Comparison of ENCODE assay signal across 19 mouse cellular contexts in genomic region chr17:35131500-35132173, GRCm38 (mm10). TPM values are rescaled to one million over a fixed set of nuclear protein-coding genes. Genes with fewer than 3 reads are reported as not detected.
DNase-seq lines count a peak whose midpoint lies in the region; ATAC-seq and TF ChIP-seq lines count a peak whose summit lies in the region.
"Had no signal": no experiment of that assay in that cellular context is flagged by ENCODE, and none has a peak within 500 bp of the region (broad histone marks: within the 10 kb centered on the region; RNA-seq: fewer than 3 reads in every experiment).

Gene Apom (minus strand): TSS chr17:35132050.

- in situ Hi-C loops in ES-E14 (cut with MboI; ENCODE audit: low sequenced_read_pairs in 2 of 2, unreplicated experiment in 2 of 2): no loop called here

- 80% methylated on average over 15 of the region's 15 CpGs for WGBS in heart, embryonic 11.5 days (ENCODE audit: insufficient replicate concordance)
- WGBS in liver, embryonic 12.5 days (ENCODE audit: insufficient replicate concordance): 74% methylated on average over 15 of the region's 15 CpGs
- 89% methylated on average over 15 of the region's 15 CpGs for WGBS in thymus, adult 2 months

- H3K9ac ChIP-seq in heart, embryonic 11.5 days (ENCODE audit: low read depth, low read length): no peak within 1 kb of the TSS
- no peak within 1 kb of the TSS for H3K9ac ChIP-seq in ES-E14 (ENCODE audit: insufficient read depth, low read depth, low read length, poor library complexity, severe bottlenecking)
- peak within 1 kb of the TSS; percentile 9; the same call in 1 of the 2 replicates for H3K9ac ChIP-seq in liver, embryonic 12.5 days
- H3K9ac ChIP-seq: embryonic facial prominence, embryonic 12.5 days; forebrain, embryonic 12.5 days; heart, embryonic 12.5 days; hindbrain, embryonic 15.5 days; neural tube, embryonic 15.5 days had no signal

- no peak for TF ChIP-seq POLR2A in thymus, adult 2 months (IDR thresholded peaks at IDR 0.05; ENCODE audit: control insufficient read depth, extremely low read depth, insufficient read depth, low read length, poor library complexity)

- no peaks in the 10 kb centered on the region for H3K9me3 ChIP-seq in heart, embryonic 11.5 days (replicated peaks; ENCODE audit: control insufficient read depth, low read length)
- no peaks in the 10 kb centered on the region for H3K9me3 ChIP-seq in ES-E14 (ENCODE audit: control insufficient read depth, insufficient read depth, low read depth, low read length)
- no peaks in the 10 kb centered on the region for H3K9me3 ChIP-seq in liver, embryonic 12.5 days (replicated peaks)
- H3K9me3 ChIP-seq: embryonic facial prominence, embryonic 12.5 days; forebrain, embryonic 12.5 days; heart, embryonic 12.5 days; hindbrain, embryonic 15.5 days; neural tube, embryonic 15.5 days had no signal

- TF ChIP-seq CTCF in thymus, adult 2 months (IDR thresholded peaks at IDR 0.05; ENCODE audit: borderline replicate concordance, control insufficient read depth, extremely low read depth, insufficient read depth, low read length, poor library complexity): no peak

- no peak within 1 kb of the TSS for H3K27ac ChIP-seq in heart, embryonic 11.5 days (ENCODE audit: low read depth, low read length)
- H3K27ac ChIP-seq in ES-E14 (ENCODE audit: insufficient read depth, low read depth, low read length, poor library complexity, severe bottlenecking): no peak within 1 kb of the TSS
- H3K27ac ChIP-seq in liver, embryonic 12.5 days: peak within 1 kb of the TSS; percentile 74
- H3K27ac ChIP-seq in thymus, adult 2 months (ENCODE audit: control insufficient read depth, insufficient read depth, low read length): no peak within 1 kb of the TSS
- H3K27ac ChIP-seq: embryonic facial prominence, embryonic 12.5 days; forebrain, embryonic 12.5 days; hindbrain, embryonic 15.5 days; neural tube, embryonic 15.5 days had no signal

- no peak within 1 kb of the TSS for H3K4me2 ChIP-seq in heart, embryonic 11.5 days
- H3K4me2 ChIP-seq in liver, embryonic 12.5 days: peak within 1 kb of the TSS; percentile 47
- H3K4me2 ChIP-seq: embryonic facial prominence, embryonic 12.5 days; forebrain, embryonic 12.5 days; heart, embryonic 12.5 days; hindbrain, embryonic 15.5 days; neural tube, embryonic 15.5 days had no signal

- intact Hi-C loops in left cerebral cortex, postnatal 14 days (cut with DNase I): no loop called here

- no peaks in the 10 kb centered on the region for H3K27me3 ChIP-seq in heart, embryonic 11.5 days (ENCODE audit: control insufficient read depth, insufficient read depth, low read length)
- H3K27me3 ChIP-seq in liver, embryonic 12.5 days (replicated peaks): no peaks in the 10 kb centered on the region
- no peaks in the 10 kb centered on the region for H3K27me3 ChIP-seq in thymus, adult 2 months (ENCODE audit: control insufficient read depth, insufficient read depth, low read length)
- H3K27me3 ChIP-seq: embryonic facial prominence, embryonic 12.5 days; forebrain, embryonic 12.5 days; heart, embryonic 12.5 days; hindbrain, embryonic 15.5 days; neural tube, embryonic 15.5 days had no signal

- DNase-seq in heart, postnatal 4 days: no peak
- no peak for DNase-seq in ES-E14 (ENCODE audit: low read depth, low spot score)
- peak; percentile 70 for DNase-seq in kidney, adult 9 months
- DNase-seq in urinary bladder, postnatal 25 days (ENCODE audit: low spot score): no peak
- no peak for DNase-seq in thymus, adult 2 months
- no peak for DNase-seq in left cerebral cortex, postnatal 14 days (ENCODE audit: low spot score in 2 of 2)
- DNase-seq: cerebellum, postnatal 25 days; left cerebral cortex, postnatal 4 days; lung, postnatal 10 days; thymus, postnatal 14 days had no signal

- H3K36me3 ChIP-seq in heart, embryonic 11.5 days (ENCODE audit: control insufficient read depth, insufficient read depth, low read length): peaks cover 2% of the 10 kb centered on the region
- H3K36me3 ChIP-seq in ES-E14 (ENCODE audit: control insufficient read depth, insufficient read depth, low read length, poor library complexity, severe bottlenecking): no peaks in the 10 kb centered on the region
- peaks cover 34% of the 10 kb centered on the region for H3K36me3 ChIP-seq in liver, embryonic 12.5 days
- no peaks in the 10 kb centered on the region for H3K36me3 ChIP-seq in thymus, adult 2 months (ENCODE audit: control insufficient read depth, insufficient read depth, low read length)

- H3K4me1 ChIP-seq in heart, embryonic 11.5 days (ENCODE audit: control insufficient read depth, insufficient read depth, low read length): peaks cover 15% of the 10 kb centered on the region
- peaks cover 0 to 4% of the 10 kb centered on the region in 2 experiments; a peak in 2 of 4 replicates for H3K4me1 ChIP-seq in ES-E14 (ENCODE audit: control insufficient read depth in 2 of 2, insufficient read depth in 2 of 2, low read length in 2 of 2, poor library complexity in 1 of 2)
- H3K4me1 ChIP-seq in liver, embryonic 12.5 days: peaks cover 43% of the 10 kb centered on the region
- peaks cover 17% of the 10 kb centered on the region for H3K4me1 ChIP-seq in thymus, adult 2 months (replicated peaks; ENCODE audit: control insufficient read depth, insufficient read depth, low read length)

- no peak for ATAC-seq in heart, embryonic 11.5 days (replicated peaks; ENCODE audit: insufficient number of reproducible peaks, low FRiP score, low TSS enrichment)
- ATAC-seq in liver, embryonic 12.5 days: no peak
- ATAC-seq: midbrain, embryonic 16.5 days had no signal

- no peak within 1 kb of the TSS for H3K4me3 ChIP-seq in heart, embryonic 11.5 days (ENCODE audit: low read depth, low read length)
- no peak within 1 kb of the TSS for H3K4me3 ChIP-seq in ES-E14 (ENCODE audit: insufficient read depth in 1 of 2, low read depth in 1 of 2, low read length in 2 of 2, poor library complexity in 1 of 2, severe bottlenecking in 1 of 2)
- H3K4me3 ChIP-seq in liver, embryonic 12.5 days: peak within 1 kb of the TSS; percentile 41
- H3K4me3 ChIP-seq in thymus, adult 2 months (ENCODE audit: control insufficient read depth, insufficient read depth, low read length): no peak within 1 kb of the TSS
- H3K4me3 ChIP-seq: embryonic facial prominence, embryonic 12.5 days; forebrain, embryonic 12.5 days; heart, embryonic 12.5 days; hindbrain, embryonic 15.5 days; neural tube, embryonic 15.5 days had no signal

TF ChIP-seq in ES-E14, 5 proteins besides CTCF, POLR2A, EP300 and RAD21:
- TF ChIP-seq ZNF384 (IDR thresholded peaks at IDR 0.05; ENCODE audit: low read depth, low read length) (peak; percentile 85), ZC3H11A (IDR thresholded peaks at IDR 0.05; ENCODE audit: borderline replicate concordance, low read depth, low read length) (no peak)

RNA-seq across cellular contexts. Expression of gene Apom, which starts in this region (rescaled TPM):
- polyA plus RNA-seq in heart, embryonic 11.5 days (2014; fragmentation: Nextera tagmentation; extraction: Ambion mirVana): 2.3 and 12.9 TPM in 2 replicates
- total RNA-seq in heart, postnatal 4 days (2021): not detected
- total RNA-seq in ES-E14 (2012; rRNA removed): 7.5 and 10.0 TPM in 2 replicates
- 482 and 508 TPM in 2 replicates for polyA plus RNA-seq in liver, embryonic 12.5 days (2016; fragmentation: Nextera tagmentation; extraction: Ambion mirVana)
- 0.55 and 0.85 TPM in 2 replicates for polyA plus RNA-seq in thymus, adult 2 months (2012; rRNA removed)
- total RNA-seq in left cerebral cortex, postnatal 14 days (2021): not detected
- total RNA-seq: layer of hippocampus, adult 18-20 months had no signal

Comparison
In these comparisons a context has a peak if more than half of its experiments do, and no peak if none do; other contexts are left out.
1. RNA of gene Apom (polyA plus RNA-seq): 482 to 508 TPM in liver, embryonic 12.5 days; 2.3 to 12.9 TPM in heart, embryonic 11.5 days and 0.55 to 0.85 TPM in thymus, adult 2 months; every median in the first group is over 10 times any median in the second.